Mouse (Mus musculus): ENCODE measurements around the gene Cdk1. TPM values are rescaled to one million over a fixed set of nuclear protein-coding genes. Genes with fewer than 3 reads are reported as not detected.

The Cdk1 gene
- total RNA-seq, 4 experiments from 2014 or later, result 0.44 to 1.3 (median 0.47) TPM

GRCm38 (mm10) chr10:69348206-69348605 is 4.5 kb downstream of the Cdk1 start:
- no peak for DNase-seq (ENCODE audit: low spot score)

GRCm38 (mm10) chr10:69342328-69342727 is 10.4 kb downstream of the Cdk1 start:
- DNase-seq (ENCODE audit: low spot score), result no peak

GRCm38 (mm10) chr10:69341570-69342227 is 11.0 kb downstream of the Cdk1 start:
- no peak for DNase-seq (ENCODE audit: low spot score)

- no peak for DNase-seq (ENCODE audit: low spot score)
Measured at GRCm38 (mm10) chr10:69340001-69340400, 12.7 kb downstream of the Cdk1 start.

GRCm38 (mm10) chr10:69336219-69336618 is 16.5 kb downstream of the Cdk1 start:
- DNase-seq (ENCODE audit: low spot score), result no peak

GRCm38 (mm10) chr10:69335611-69336010 is 17.1 kb downstream of the Cdk1 start:
- DNase-seq (ENCODE audit: low spot score), result no peak

- DNase-seq (ENCODE audit: low spot score), result no peak
Measured at GRCm38 (mm10) chr10:69335195-69335536, 17.6 kb downstream of the Cdk1 start.

GRCm38 (mm10) chr10:69334271-69335194 is 18.2 kb downstream of the Cdk1 start:
- DNase-seq (ENCODE audit: low spot score), result no peak

GRCm38 (mm10) chr10:69333212-69333611 is 19.5 kb downstream of the Cdk1 start:
- DNase-seq (ENCODE audit: low spot score), result no peak

- DNase-seq (ENCODE audit: low spot score), result no peak
Measured at GRCm38 (mm10) chr10:69331231-69331630, 21.5 kb downstream of the Cdk1 start.

GRCm38 (mm10) chr10:69328656-69329046 is 24.1 kb downstream of the Cdk1 start:
- no peak for DNase-seq (ENCODE audit: low spot score)

- no peak for DNase-seq (ENCODE audit: low spot score)
Measured at GRCm38 (mm10) chr10:69328029-69328655, 24.6 kb downstream of the Cdk1 start.

- DNase-seq (ENCODE audit: low spot score), result no peak
Measured at GRCm38 (mm10) chr10:69327362-69327761, 25.4 kb downstream of the Cdk1 start.

- DNase-seq (ENCODE audit: low spot score), result peak; percentile 24
Measured at GRCm38 (mm10) chr10:69326433-69326832, 26.3 kb downstream of the Cdk1 start.

GRCm38 (mm10) chr10:69324816-69325215 is 27.9 kb downstream of the Cdk1 start:
- no peak for DNase-seq (ENCODE audit: low spot score)

GRCm38 (mm10) chr10:69323986-69324385 is 28.8 kb downstream of the Cdk1 start:
- no peak for DNase-seq (ENCODE audit: low spot score)

GRCm38 (mm10) chr10:69321519-69322035 is 31.2 kb downstream of the Cdk1 start:
- DNase-seq (ENCODE audit: low spot score), result no peak

- peak; percentile 80 for DNase-seq (ENCODE audit: low spot score)
Measured at GRCm38 (mm10) chr10:69320667-69321518, 31.8 kb downstream of the Cdk1 start.

GRCm38 (mm10) chr10:69318514-69318913 is 34.2 kb downstream of the Cdk1 start:
- no peak for DNase-seq (ENCODE audit: low spot score)

- DNase-seq (ENCODE audit: low spot score), result no peak
Measured at GRCm38 (mm10) chr10:69313944-69314343, 38.8 kb downstream of the Cdk1 start.

- DNase-seq (ENCODE audit: low spot score), result no peak
Measured at GRCm38 (mm10) chr10:69311867-69312266, 40.9 kb downstream of the Cdk1 start.
